Mouse (Mus musculus) midbrain, embryonic 14.5 days (tissue): ENCODE measurements around the gene Sh3bgrl2. TPM values are rescaled to one million over a fixed set of nuclear protein-coding genes. Genes with fewer than 3 reads are reported as not detected.

Experiments
- ATAC-seq: fragments of 200-750 bp; cut with Nextera tagmentation; 2 replicates; pipeline ENCODE4 v1.8.0; 2017; ENCODE audit warnings: moderate number of reproducible peaks, moderate library complexity; ENCODE audit not compliant: low FRiP score, low TSS enrichment
- DNase-seq: peaks from one replicate; pipeline ENCODE4 v3.0.0-alpha.2; 2015
- H3K27ac ChIP-seq: fragments of 300-500 bp; sonication (generic); replicated peaks from 2 replicates; pipeline ENCODE4 v1.5.1; 2014; ENCODE audit warnings: mild to moderate bottlenecking, low read depth, low read length, moderate library complexity
- H3K27me3 ChIP-seq: fragments of 300-500 bp; sonication (generic); 2 replicates; pipeline ENCODE4 v1.6.1; 2014; ENCODE audit warnings: low read length, control low read depth, mixed read lengths; ENCODE audit not compliant: control insufficient read depth, insufficient read depth
- H3K36me3 ChIP-seq: fragments of 300-500 bp; sonication (generic); 2 replicates; pipeline ENCODE4 v1.6.1; 2014; ENCODE audit warnings: low read length, control low read depth; ENCODE audit not compliant: control insufficient read depth, insufficient read depth
- H3K4me1 ChIP-seq: fragments of 300-500 bp; sonication (generic); 2 replicates; pipeline ENCODE4 v1.6.1; 2014; ENCODE audit warnings: mild to moderate bottlenecking, antibody characterized with exemption, low read length, control low read depth; ENCODE audit not compliant: control insufficient read depth, insufficient read depth
- H3K4me2 ChIP-seq: fragments of 300-500 bp; sonication (generic); 2 replicates; pipeline ENCODE4 v1.6.1; 2014; ENCODE audit warnings: mild to moderate bottlenecking, low read length, moderate library complexity
- H3K4me3 ChIP-seq: fragments of 300-500 bp; sonication (generic); replicated peaks from 2 replicates; pipeline ENCODE4 v1.5.1; 2014; ENCODE audit warnings: low read depth, low read length
- H3K9ac ChIP-seq: fragments of 300-500 bp; sonication (generic); replicated peaks from 2 replicates; pipeline ENCODE4 v1.6.1; 2014; ENCODE audit warnings: mild to moderate bottlenecking, low read length, moderate library complexity
- H3K9me3 ChIP-seq: fragments of 300-500 bp; sonication (generic); 2 replicates; pipeline ENCODE4 v1.6.1; 2016; ENCODE audit warnings: low read length, control low read depth, mixed read lengths; ENCODE audit not compliant: control insufficient read depth
- WGBS: fragments of 180-500 bp; shearing (Covaris S2); extraction: QIAGEN DNeasy Blood & Tissue Kit; methylation state at CpG from one replicate; pipeline ENCODE4 v1.1.7; 2014; 5-methylcytosine and 5-hydroxymethylcytosine counted together
- polyA plus RNA-seq: library from polyadenylated mRNA; unstranded; fragments of >200 nt; fragmentation: Nextera tagmentation; extraction: Ambion mirVana; gene quantifications from 2 replicates; pipeline ENCODE4 v1.2.1, GENCODE M21; 2014

The Sh3bgrl2 gene
- polyA plus RNA-seq, 1 experiment from 2014 or later, result 10.7 TPM

DNA sequence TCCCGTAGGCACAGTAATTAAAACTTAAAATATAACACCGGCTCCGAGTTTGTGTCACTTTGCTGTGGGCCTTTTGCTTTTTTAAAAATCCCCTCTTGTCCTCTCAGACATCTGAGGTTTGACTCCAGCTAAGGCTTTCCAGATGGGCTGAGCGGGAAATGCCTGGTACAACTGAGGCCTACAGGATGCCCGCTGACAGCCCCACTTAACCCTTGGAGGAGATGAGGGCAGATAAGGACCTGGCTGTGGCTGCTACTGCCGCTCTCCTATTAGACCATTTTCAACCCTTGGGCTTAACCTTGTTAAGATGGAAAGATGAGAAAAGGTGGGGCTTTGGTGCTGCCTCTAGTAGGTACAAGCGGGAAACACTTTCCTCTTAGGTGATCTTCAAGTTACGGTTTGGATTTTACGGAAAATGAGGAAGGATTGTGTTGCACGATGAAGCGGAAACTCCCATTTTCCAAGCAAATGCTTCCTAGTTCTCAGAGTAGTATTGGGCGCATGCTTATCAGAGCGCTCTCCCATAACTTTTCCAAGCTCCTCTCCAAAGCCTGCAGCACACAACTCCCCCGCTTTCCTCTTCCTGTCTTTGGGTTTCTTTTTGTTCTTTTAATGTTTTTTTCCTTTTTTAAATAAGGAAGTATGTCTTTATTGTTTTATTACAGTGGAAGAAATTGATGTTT lies 8.2 kb upstream of the Sh3bgrl2 start:
- H3K9me3 ChIP-seq, result no peaks in the 10 kb centered on the region
- no peak for DNase-seq
- no peak for ATAC-seq
- H3K9ac ChIP-seq, result no peak overlapping the region
- H3K27ac ChIP-seq, result no peak overlapping the region
- H3K4me2 ChIP-seq, result no peak overlapping the region
- H3K36me3 ChIP-seq, result no peaks in the 10 kb centered on the region
- no peaks in the 10 kb centered on the region for H3K4me1 ChIP-seq
- 92% methylated on average over 14 of the region's 14 CpGs for WGBS
- H3K27me3 ChIP-seq, result no peaks in the 10 kb centered on the region
- no peak overlapping the region for H3K4me3 ChIP-seq

DNA sequence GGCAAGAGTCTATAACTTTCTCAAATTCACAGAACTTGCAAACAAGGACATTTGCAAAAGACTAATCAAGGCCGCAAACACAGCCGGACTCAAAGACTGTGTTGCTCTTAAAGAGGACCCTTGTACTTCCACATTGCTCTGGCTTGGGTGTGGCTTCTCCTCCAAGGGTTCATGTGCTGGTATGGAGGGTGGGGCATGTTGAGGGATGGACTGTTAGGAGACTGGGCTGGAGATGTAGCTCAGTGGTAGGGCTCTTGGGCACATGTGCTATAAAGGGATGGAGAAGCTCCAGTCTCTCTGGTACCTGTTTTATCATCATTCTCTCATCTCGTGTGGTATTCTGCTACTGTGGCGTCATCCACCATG lies 7.7 kb upstream of the Sh3bgrl2 start:
- DNase-seq (no peak), ATAC-seq (no peak)
- no peaks in the 10 kb centered on the region for H3K27me3 ChIP-seq
- no peak overlapping the region for H3K4me2 ChIP-seq
- H3K4me1 ChIP-seq, result no peaks in the 10 kb centered on the region
- 93% methylated on average over 4 of the region's 4 CpGs for WGBS
- H3K36me3 ChIP-seq, result no peaks in the 10 kb centered on the region
- H3K27ac ChIP-seq, result no peak overlapping the region
- no peak overlapping the region for H3K4me3 ChIP-seq
- H3K9ac ChIP-seq, result no peak overlapping the region
- no peaks in the 10 kb centered on the region for H3K9me3 ChIP-seq

DNA sequence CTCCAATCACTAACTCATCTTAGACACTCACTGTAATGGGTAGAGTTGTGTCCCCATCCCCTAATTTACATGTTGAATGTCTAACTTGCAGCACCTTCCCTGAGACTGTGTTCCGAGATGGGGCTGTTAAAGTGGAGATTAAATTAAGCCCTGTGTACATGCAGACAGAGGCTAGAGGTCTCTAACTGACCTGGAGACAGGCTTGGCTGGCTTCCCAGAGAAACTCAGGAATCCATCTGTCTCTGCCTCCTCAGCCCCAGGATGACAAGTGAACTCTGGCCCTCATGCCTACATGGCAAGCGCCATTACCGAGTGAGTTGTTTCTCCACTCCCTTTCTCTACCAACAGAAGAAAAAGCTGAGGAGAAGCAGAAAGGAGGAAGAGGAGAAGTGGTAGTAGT lies 7.2 kb upstream of the Sh3bgrl2 start:
- H3K4me2 ChIP-seq, result no peak overlapping the region
- H3K9ac ChIP-seq, result no peak overlapping the region

DNA sequence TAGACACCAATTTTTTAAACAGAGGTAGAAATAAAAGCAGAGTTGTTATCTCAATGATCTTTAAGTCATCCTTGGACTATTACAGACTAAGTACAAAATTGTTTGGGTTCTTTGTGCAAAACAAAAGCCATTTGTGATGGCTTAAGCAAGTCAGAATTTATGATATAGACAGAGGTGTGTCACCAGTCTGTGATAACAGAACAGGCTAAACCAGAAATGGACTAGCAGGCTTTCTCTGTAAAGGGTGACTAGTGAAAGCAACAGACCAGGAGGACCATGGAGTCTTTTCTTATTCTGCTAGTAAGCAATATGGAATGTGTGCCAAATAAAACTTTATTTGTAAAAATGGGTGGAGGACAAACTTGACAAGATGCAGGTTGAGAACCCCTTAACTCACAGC lies 2.9 kb upstream of the Sh3bgrl2 start:
- no peak overlapping the region for H3K4me2 ChIP-seq
- no peaks in the 10 kb centered on the region for H3K9me3 ChIP-seq
- no peaks in the 10 kb centered on the region for H3K4me1 ChIP-seq
- no peak overlapping the region for H3K27ac ChIP-seq
- H3K27me3 ChIP-seq, result no peaks in the 10 kb centered on the region
- no peak overlapping the region for H3K9ac ChIP-seq
- no peaks in the 10 kb centered on the region for H3K36me3 ChIP-seq
- no peak overlapping the region for H3K4me3 ChIP-seq
- ATAC-seq, result no peak
- no peak for DNase-seq

More for the DNA sequence above, 7.2 kb upstream of the Sh3bgrl2 start:
- Histone ChIP-seq H3K4me1 (no peaks in the 10 kb centered on the region), H3K9me3 (no peaks in the 10 kb centered on the region), H3K27ac (no peak overlapping the region), H3K4me3 (no peak overlapping the region), H3K36me3 (no peaks in the 10 kb centered on the region), H3K27me3 (no peaks in the 10 kb centered on the region)
- DNase-seq, result no peak
- no peak for ATAC-seq
- 89% methylated on average over 3 of the region's 3 CpGs for WGBS

DNA sequence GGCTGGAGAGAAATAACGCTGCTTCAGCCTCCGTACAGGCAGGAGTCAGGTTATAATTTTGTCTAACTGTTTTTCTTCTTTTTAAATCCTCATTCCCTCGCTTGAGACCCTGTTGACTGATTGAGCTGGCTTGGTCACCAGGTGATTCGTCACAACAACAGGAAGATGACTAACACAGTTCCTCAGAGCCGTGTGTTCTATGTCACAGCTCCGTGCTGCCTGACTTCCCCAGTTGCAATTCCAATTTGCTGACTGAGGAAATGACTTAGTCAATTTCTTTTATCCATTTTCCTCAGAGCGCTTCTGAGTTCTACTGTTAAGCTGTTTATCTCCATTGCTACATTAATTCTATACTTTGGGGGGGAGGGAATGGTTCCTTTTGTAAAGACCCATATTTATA lies 1.8 kb upstream of the Sh3bgrl2 start:
- no peak overlapping the region for H3K27ac ChIP-seq
- no peak overlapping the region for H3K4me2 ChIP-seq
- ATAC-seq (no peak), DNase-seq (no peak)
- H3K9me3 ChIP-seq, result no peaks in the 10 kb centered on the region
- WGBS, result 90% methylated on average over 7 of the region's 7 CpGs
- H3K36me3 ChIP-seq, result no peaks in the 10 kb centered on the region
- no peak overlapping the region for H3K9ac ChIP-seq
- H3K4me3 ChIP-seq, result no peak overlapping the region
- peaks cover 4% of the 10 kb centered on the region; the same call in 1 of the 2 replicates for H3K4me1 ChIP-seq
- H3K27me3 ChIP-seq, result no peaks in the 10 kb centered on the region

DNA sequence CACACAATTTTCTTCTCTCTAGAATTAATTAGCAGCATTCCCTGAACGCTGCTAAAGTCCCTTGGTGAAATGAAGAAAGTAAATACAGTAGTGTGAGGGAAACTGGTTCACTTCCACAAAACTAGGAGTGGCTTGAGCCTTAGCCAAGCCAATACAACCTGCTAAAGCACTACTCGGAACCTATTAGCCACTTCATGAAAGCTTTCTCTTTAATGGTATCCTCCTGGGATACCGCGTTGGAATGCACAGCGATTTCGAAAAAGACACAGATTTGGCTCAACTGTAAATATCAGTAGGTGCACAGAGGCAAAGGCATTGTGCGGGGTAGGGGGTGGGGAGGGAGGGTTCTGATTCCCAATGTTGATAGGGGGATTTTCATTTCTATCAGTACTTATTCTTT lies 898 bp upstream of the Sh3bgrl2 start:
- ATAC-seq, result no peak

DNA sequence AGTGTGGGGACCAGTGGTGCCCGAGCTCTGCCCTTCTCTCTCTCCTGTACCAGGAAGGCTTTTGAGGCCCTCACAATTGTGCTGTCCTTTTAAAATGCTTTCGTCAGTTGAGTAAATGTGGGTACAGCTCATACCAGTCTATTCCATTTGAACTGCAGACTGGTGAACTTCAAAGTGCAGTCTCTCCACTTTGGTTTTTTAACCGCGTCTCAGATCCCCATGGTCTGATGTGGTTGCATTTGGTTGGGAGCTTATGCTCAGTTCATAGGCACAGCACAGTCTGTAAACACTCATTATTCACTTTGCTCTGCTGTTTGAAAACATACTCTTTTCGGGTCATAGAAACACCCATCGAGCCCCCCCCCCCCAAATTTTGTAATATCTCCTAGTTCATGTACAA lies 1.7 kb downstream of the Sh3bgrl2 start:
- Histone ChIP-seq H3K9me3 (no peaks in the 10 kb centered on the region), H3K27ac (no peak overlapping the region), H3K4me2 (no peak overlapping the region), H3K9ac (no peak overlapping the region), H3K27me3 (no peaks in the 10 kb centered on the region), H3K4me1 (peaks cover 4% of the 10 kb centered on the region; the same call in 1 of the 2 replicates), H3K36me3 (no peaks in the 10 kb centered on the region), H3K4me3 (no peak overlapping the region)
- WGBS, result 92% methylated on average over 6 of the region's 6 CpGs
- ATAC-seq, result no peak
- no peak for DNase-seq

More for the DNA sequence above, 898 bp upstream of the Sh3bgrl2 start:
- H3K4me2 ChIP-seq, result no peak overlapping the region; the same call in 1 of the 2 replicates
- no peak overlapping the region for H3K4me3 ChIP-seq
- no peaks in the 10 kb centered on the region for H3K36me3 ChIP-seq
- no peaks in the 10 kb centered on the region for H3K9me3 ChIP-seq
- WGBS, result 81% methylated on average over 7 of the region's 7 CpGs
- DNase-seq, result peak; percentile 20
- H3K27me3 ChIP-seq, result no peaks in the 10 kb centered on the region
- no peak overlapping the region for H3K27ac ChIP-seq
- peaks cover 4% of the 10 kb centered on the region; the same call in 1 of the 2 replicates for H3K4me1 ChIP-seq
- no peak overlapping the region for H3K9ac ChIP-seq

DNA sequence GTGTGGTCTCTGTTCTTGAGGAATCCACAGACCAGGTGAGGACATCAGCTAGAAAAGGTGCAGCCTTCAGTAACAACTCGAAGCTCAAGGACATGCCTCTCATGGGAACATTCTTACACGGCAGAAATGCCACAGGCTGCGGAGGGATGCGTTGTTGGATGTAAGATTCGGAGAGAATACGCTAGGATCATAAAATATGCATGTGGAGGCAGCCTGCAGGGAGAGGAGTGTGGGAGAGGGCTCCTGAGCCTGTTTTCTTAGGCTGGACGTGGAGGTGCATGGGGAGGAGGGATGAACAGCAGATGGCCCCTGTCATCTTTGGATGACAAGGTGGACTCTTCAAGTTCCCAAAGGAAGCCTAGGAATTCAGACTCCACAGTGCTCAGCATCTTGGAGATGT lies 3.0 kb downstream of the Sh3bgrl2 start:
- DNase-seq, result peak; percentile 23
- H3K4me2 ChIP-seq, result no peak overlapping the region
- WGBS, result 57% methylated on average over 7 of the region's 7 CpGs
- no peaks in the 10 kb centered on the region for H3K36me3 ChIP-seq
- no peak overlapping the region for H3K4me3 ChIP-seq
- no peak overlapping the region for H3K9ac ChIP-seq
- no peak for ATAC-seq
- peaks cover 4% of the 10 kb centered on the region; the same call in 1 of the 2 replicates for H3K4me1 ChIP-seq
- no peaks in the 10 kb centered on the region for H3K9me3 ChIP-seq
- no peak overlapping the region for H3K27ac ChIP-seq
- H3K27me3 ChIP-seq, result no peaks in the 10 kb centered on the region

DNA sequence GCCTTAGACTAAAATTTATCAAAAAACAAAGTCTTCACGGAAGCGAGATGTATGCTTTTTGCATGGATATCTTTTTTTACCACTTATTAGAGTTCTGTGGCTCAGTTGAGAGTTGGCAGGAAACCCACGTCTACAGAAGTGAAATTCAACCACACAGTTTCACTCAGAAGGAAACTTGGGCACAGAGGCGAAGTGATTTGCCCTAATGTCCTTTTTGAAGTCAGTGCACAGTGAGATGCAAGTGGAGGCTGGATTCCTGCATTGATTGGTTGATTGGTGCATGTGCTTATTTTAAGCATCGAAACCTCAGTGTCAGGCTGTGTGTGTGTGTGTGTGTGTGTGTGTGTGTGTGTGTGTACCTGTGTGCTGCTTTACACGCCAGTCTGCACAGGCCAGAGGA lies 3.5 kb downstream of the Sh3bgrl2 start:
- peaks cover 10% of the 10 kb centered on the region for H3K4me1 ChIP-seq
- WGBS, result 86% methylated on average over 6 of the region's 6 CpGs
- no peak for DNase-seq
- H3K27ac ChIP-seq, result no peak overlapping the region
- H3K36me3 ChIP-seq, result no peaks in the 10 kb centered on the region
- no peaks in the 10 kb centered on the region for H3K27me3 ChIP-seq
- no peaks in the 10 kb centered on the region for H3K9me3 ChIP-seq
- H3K4me2 ChIP-seq, result no peak overlapping the region
- ATAC-seq, result no peak
- H3K9ac ChIP-seq, result no peak overlapping the region
- H3K4me3 ChIP-seq, result no peak overlapping the region
